Mouse (Mus musculus) cerebellum, adult 2 months (tissue): ENCODE results near the gene Tm7sf3.

Experiments used
- CTCF ChIP-seq: fragments of 200-500 bp; IDR thresholded peaks from 2 replicates; pipeline ENCODE4 v1.5.1; 2011; ENCODE audit warnings: low read depth, mild to moderate bottlenecking, control low read depth, low read length, moderate library complexity, borderline replicate concordance; ENCODE audit not compliant: insufficient read depth
- POLR2A ChIP-seq: fragments of 200-500 bp; IDR thresholded peaks from 2 replicates; pipeline ENCODE4 v1.6.1; 2011; ENCODE audit warnings: low read length, control low read depth, borderline replicate concordance; ENCODE audit not compliant: insufficient read depth

DNA sequence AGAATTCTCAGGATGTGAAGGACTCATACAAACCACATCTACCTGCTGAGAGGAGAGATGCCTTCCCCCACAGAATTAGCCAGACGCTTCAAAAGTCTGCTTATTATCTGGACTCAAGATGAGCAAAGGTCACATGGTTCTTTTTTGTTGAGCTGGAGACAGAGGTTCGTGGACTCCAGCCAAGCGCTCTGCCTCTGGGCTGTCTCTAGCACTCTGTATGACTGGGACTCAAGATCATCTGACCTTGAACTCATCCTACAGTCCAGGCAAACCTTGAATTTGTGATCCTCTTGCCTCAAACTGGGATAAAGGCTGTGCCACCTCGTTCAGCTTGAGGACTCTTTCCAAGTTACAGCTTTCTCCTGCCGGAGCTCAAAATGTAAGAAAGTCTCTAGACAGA lies 21.5 kb upstream of the Tm7sf3 start:
- TF ChIP-seq CTCF (no peak), POLR2A (no peak)
